Mouse (Mus musculus): ENCODE measurements at regions not wholly inside any gene's neighbourhood (a gene's known extent, or its start where the extent isn't known, plus 50 kb on each side); places are given as distances from the start of the nearest gene placed in this dataset.
A peak's percentile ranks its signal among the peaks of the same experiment; 100 is the strongest.

- H3K4me2 ChIP-seq (ENCODE audit: low read depth, low read length, poor library complexity, severe bottlenecking): no peak overlapping the region
- no peak overlapping the region for H3K4me3 ChIP-seq (ENCODE audit: low read depth, low read length)
- H3K36me3 ChIP-seq (ENCODE audit: insufficient read depth, low read length): no peaks in the 10 kb centered on the region
- H3K4me1 ChIP-seq (ENCODE audit: insufficient read depth, low read length): no peaks in the 10 kb centered on the region
- no peak for ATAC-seq (ENCODE audit: low FRiP score)
- H3K27ac ChIP-seq (ENCODE audit: low read depth, low read length): no peak overlapping the region
- no peaks in the 10 kb centered on the region for H3K9me3 ChIP-seq (ENCODE audit: low read length)
- no peak for TF ChIP-seq CTCF (IDR thresholded peaks at IDR 0.05)
- H3K9ac ChIP-seq (replicated peaks; ENCODE audit: low read length, poor library complexity, severe bottlenecking): no peak overlapping the region
- no peaks in the 10 kb centered on the region for H3K27me3 ChIP-seq (ENCODE audit: insufficient read depth, low read length)
- DNase-seq (ENCODE audit: low spot score): no peak
- WGBS: 82% methylated on average over 5 of the region's 5 CpGs
Observed at GRCm38 (mm10) chr10:96685991-96686601, 69.3 kb downstream of the Btg1 start.

GRCm38 (mm10) chr10:96686659-96687440 lies 70.0 kb downstream of the Btg1 start:
- no peak for ATAC-seq (ENCODE audit: low FRiP score)
- H3K36me3 ChIP-seq (ENCODE audit: insufficient read depth, low read length): no peaks in the 10 kb centered on the region
- no peaks in the 10 kb centered on the region for H3K4me1 ChIP-seq (ENCODE audit: insufficient read depth, low read length)
- H3K4me3 ChIP-seq (ENCODE audit: low read depth, low read length): no peak overlapping the region
- TF ChIP-seq CTCF (IDR thresholded peaks at IDR 0.05): no peak
- WGBS: 64% methylated on average over 6 of the region's 6 CpGs
- H3K27me3 ChIP-seq (ENCODE audit: insufficient read depth, low read length): no peaks in the 10 kb centered on the region
- no peak overlapping the region for H3K4me2 ChIP-seq (ENCODE audit: low read depth, low read length, poor library complexity, severe bottlenecking)
- H3K9me3 ChIP-seq (ENCODE audit: low read length): no peaks in the 10 kb centered on the region
- DNase-seq (ENCODE audit: low spot score): peak; percentile 74
- H3K27ac ChIP-seq (ENCODE audit: low read depth, low read length): no peak overlapping the region
- no peak overlapping the region for H3K9ac ChIP-seq (replicated peaks; ENCODE audit: low read length, poor library complexity, severe bottlenecking)

GRCm38 (mm10) chr10:96687441-96687772 lies 70.6 kb downstream of the Btg1 start:
- Histone ChIP-seq H3K4me2 (ENCODE audit: low read depth, low read length, poor library complexity, severe bottlenecking) (no peak overlapping the region), H3K36me3 (ENCODE audit: insufficient read depth, low read length) (no peaks in the 10 kb centered on the region), H3K27me3 (ENCODE audit: insufficient read depth, low read length) (no peaks in the 10 kb centered on the region), H3K4me1 (ENCODE audit: insufficient read depth, low read length) (no peaks in the 10 kb centered on the region), H3K9me3 (ENCODE audit: low read length) (no peaks in the 10 kb centered on the region), H3K27ac (ENCODE audit: low read depth, low read length) (no peak overlapping the region), H3K4me3 (ENCODE audit: low read depth, low read length) (no peak overlapping the region), H3K9ac (replicated peaks; ENCODE audit: low read length, poor library complexity, severe bottlenecking) (no peak overlapping the region)
- DNase-seq (ENCODE audit: low spot score): no peak
- WGBS: 88% methylated on average over 1 of the region's 1 CpGs
- no peak for TF ChIP-seq CTCF (IDR thresholded peaks at IDR 0.05)
- ATAC-seq (ENCODE audit: low FRiP score): no peak

- Histone ChIP-seq H3K27ac (ENCODE audit: low read depth, low read length) (no peak overlapping the region), H3K9ac (replicated peaks; ENCODE audit: low read length, poor library complexity, severe bottlenecking) (no peak overlapping the region), H3K4me3 (ENCODE audit: low read depth, low read length) (no peak overlapping the region), H3K4me2 (ENCODE audit: low read depth, low read length, poor library complexity, severe bottlenecking) (no peak overlapping the region), H3K4me1 (ENCODE audit: insufficient read depth, low read length) (no peaks in the 10 kb centered on the region), H3K27me3 (ENCODE audit: insufficient read depth, low read length) (no peaks in the 10 kb centered on the region), H3K36me3 (ENCODE audit: insufficient read depth, low read length) (no peaks in the 10 kb centered on the region), H3K9me3 (ENCODE audit: low read length) (no peaks in the 10 kb centered on the region)
- WGBS: 80% methylated on average over 11 of the region's 11 CpGs
- no peak for DNase-seq (ENCODE audit: low spot score)
- no peak for ATAC-seq (ENCODE audit: low FRiP score)
- TF ChIP-seq CTCF (IDR thresholded peaks at IDR 0.05): no peak
Observed at GRCm38 (mm10) chr10:96689976-96690867, 73.4 kb downstream of the Btg1 start.

- TF ChIP-seq CTCF (IDR thresholded peaks at IDR 0.05): no peak
- Histone ChIP-seq H3K27me3 (ENCODE audit: insufficient read depth, low read length) (no peaks in the 10 kb centered on the region), H3K9ac (replicated peaks; ENCODE audit: low read length, poor library complexity, severe bottlenecking) (no peak overlapping the region), H3K4me3 (ENCODE audit: low read depth, low read length) (no peak overlapping the region), H3K36me3 (ENCODE audit: insufficient read depth, low read length) (no peaks in the 10 kb centered on the region), H3K4me1 (ENCODE audit: insufficient read depth, low read length) (no peaks in the 10 kb centered on the region), H3K9me3 (ENCODE audit: low read length) (no peaks in the 10 kb centered on the region), H3K4me2 (ENCODE audit: low read depth, low read length, poor library complexity, severe bottlenecking) (no peak overlapping the region), H3K27ac (ENCODE audit: low read depth, low read length) (no peak overlapping the region)
- WGBS: 37% methylated on average over 2 of the region's 2 CpGs
- peak; percentile 65 for DNase-seq (ENCODE audit: low spot score)
- no peak for ATAC-seq (ENCODE audit: low FRiP score)
Observed at GRCm38 (mm10) chr10:96690868-96691302, 74.1 kb downstream of the Btg1 start.

All from midbrain, postnatal 0 days (tissue).